Mouse (Mus musculus): ENCODE results near the gene Dcaf6.

Gene Dcaf6

GRCm38 (mm10) chr1:165460360-165460800 is at the start of gene Dcaf6, which contains the start of gene Mpc2:
Gene Dcaf6, minus strand, starts transcription at chr1:165460475.
Gene Mpc2, plus strand, starts transcription at chr1:165460637.
- in situ Hi-C loops (cut with MboI; ENCODE audit: unreplicated experiment in 2 of 2), result loop anchor here (5.0 to 25.0 kb wide), 7 partner anchors 182 to 1148 kb away; partner anchors contain the start of genes Blzf1 (in 2 of the 2), Nme7 (in 2 of the 2), Creg1 (in 1 of the 2) and Pou2f1 (in 1 of the 2)

DNA sequence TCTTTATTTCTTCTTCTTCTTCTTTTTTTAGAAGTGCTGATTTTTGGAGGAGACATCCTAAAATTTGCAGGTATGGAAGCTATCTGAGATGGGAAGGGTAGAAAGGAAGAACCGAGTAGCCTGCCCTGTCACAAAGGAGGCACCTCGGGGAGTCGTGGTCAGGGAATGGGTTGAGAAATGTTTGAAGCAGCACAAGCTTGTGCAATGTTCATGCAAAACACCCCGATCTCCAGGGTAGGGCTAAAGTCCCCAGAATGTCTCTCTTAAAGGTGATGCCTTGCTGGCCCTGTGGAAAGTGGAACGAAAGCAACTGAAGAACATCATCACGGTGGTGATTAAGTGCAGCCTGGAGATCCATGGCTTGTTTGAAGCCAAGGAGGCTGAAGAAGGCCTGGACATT is 46.0 kb upstream of the Dcaf6 start:
- in situ Hi-C loops (cut with MboI; ENCODE audit: unreplicated experiment in 2 of 2), result no loop called here

GRCm38 (mm10) chr1:165503307-165504024 is 43.2 kb upstream of the Dcaf6 start:
- in situ Hi-C loops (cut with MboI; ENCODE audit: unreplicated experiment in 2 of 2), result no loop called here

DNA sequence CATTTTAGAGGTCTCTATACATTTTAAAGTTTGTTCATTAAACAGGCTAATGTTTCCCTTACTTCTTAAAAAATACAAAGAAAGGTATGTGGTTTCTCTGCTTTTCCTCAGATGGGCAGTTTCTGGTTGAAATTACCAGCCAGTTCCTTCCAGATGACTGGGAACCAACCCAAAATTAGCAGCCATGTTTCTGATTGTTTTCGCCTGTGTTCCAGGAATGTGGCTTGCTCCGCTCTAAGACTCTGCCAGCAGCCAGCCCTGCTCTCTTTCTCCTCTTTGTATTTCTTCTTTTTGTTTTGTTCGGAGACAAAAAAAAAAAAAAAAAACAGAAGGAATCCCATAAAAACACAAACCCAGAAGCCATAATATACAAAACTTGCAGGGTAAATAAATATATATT is 38.6 kb upstream of the Dcaf6 start:
- in situ Hi-C loops (cut with MboI; ENCODE audit: unreplicated experiment in 2 of 2), result no loop called here

DNA sequence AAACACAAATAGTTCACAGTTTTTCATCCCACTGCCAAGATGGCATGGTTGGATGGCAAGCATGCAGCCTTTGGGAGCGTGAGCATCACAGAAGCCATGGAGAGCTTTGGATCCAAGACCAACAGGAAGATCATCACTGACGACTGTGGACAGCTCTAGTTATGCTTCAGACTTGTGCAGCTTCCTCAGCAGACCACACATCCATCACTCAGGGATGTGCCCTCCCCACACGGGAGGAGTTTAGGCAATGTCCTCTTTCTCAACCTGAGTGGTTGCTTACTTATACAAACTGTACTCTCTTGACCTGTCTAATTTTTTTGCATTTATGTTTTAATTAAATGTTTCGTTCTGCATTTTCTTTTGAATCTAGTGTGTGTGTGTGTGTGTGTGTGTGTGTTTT is 28.9 kb upstream of the Dcaf6 start:
- in situ Hi-C loops (cut with MboI; ENCODE audit: unreplicated experiment in 2 of 2), result no loop called here

- in situ Hi-C loops (cut with MboI; ENCODE audit: unreplicated experiment in 2 of 2), result no loop called here
Observed at GRCm38 (mm10) chr1:165486108-165486507, 25.8 kb upstream of the Dcaf6 start.

DNA sequence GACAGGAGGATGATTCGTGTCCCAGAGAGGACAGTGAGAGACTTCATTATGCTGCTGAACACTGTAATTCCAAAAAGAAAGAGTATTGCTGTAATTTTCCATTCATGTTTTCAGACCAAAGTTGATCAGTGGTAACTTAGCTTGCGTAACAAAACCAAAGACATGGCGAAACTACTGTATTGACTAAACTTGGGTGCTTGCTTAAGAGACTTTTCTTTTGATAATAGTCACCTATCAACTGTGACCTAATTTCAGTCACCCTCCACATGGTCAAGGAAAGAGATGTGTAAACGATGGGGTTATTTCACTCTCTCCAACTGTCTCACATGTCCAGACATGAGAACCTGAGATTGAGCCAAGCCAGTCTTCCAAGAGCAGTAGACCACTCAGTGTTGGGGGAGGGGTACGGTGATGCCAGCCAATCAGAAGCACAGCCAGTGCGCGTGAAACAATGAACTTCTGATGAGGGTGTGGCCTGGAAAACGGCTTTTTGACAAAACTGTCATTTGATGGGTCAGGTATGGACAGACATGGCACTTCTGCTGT is 24.5 kb upstream of the Dcaf6 start, which contains the start of gene Adcy10:
Adcy10 (plus strand) TSS at position 496 of the 546 bp plus-strand sequence.
- in situ Hi-C loops (cut with MboI; ENCODE audit: unreplicated experiment in 2 of 2), result no loop called here

GRCm38 (mm10) chr1:165471490-165471889 is 11.2 kb upstream of the Dcaf6 start:
- in situ Hi-C loops (cut with MboI; ENCODE audit: unreplicated experiment in 2 of 2), result loop anchor here (25.0 kb wide), 5 partner anchors 266 to 1159 kb away; partner anchors contain the start of genes Blzf1 (in 2 of the 2), Nme7 (in 2 of the 2), Creg1 (in 1 of the 2) and Pou2f1 (in 1 of the 2)

DNA sequence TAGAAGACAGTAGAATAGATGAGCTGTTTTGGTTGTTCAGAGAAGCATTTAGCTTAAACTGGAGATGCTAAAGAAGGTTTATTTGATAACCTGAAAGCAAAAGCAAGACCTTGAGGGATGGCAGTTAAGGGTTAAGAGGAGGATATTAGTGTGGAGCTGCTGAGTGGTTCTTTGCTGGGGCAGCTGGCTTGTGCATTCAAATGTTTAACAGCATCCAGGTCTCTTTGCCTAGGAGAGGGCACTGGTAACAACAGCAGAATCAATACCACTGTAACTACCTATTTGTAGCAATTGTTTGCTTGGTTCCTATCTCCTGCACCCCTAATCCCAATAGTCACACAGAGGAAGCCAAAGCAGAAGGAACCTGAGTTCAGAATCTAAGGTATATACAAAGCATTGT is 9.4 kb upstream of the Dcaf6 start:
- in situ Hi-C loops (cut with MboI; ENCODE audit: unreplicated experiment in 2 of 2), result loop anchor here (10.0 to 25.0 kb wide), 6 partner anchors 235 to 1157 kb away; partner anchors contain the start of genes Blzf1 (in 2 of the 2), Nme7 (in 2 of the 2), Creg1 (in 1 of the 2) and Pou2f1 (in 1 of the 2)

- in situ Hi-C loops (cut with MboI; ENCODE audit: unreplicated experiment in 2 of 2), result loop anchor here (10.0 to 25.0 kb wide), 6 partner anchors 234 to 1157 kb away; partner anchors contain the start of genes Blzf1 (in 2 of the 2), Nme7 (in 2 of the 2), Creg1 (in 1 of the 2) and Pou2f1 (in 1 of the 2)
Observed at GRCm38 (mm10) chr1:165468971-165469370, 8.7 kb upstream of the Dcaf6 start.

DNA sequence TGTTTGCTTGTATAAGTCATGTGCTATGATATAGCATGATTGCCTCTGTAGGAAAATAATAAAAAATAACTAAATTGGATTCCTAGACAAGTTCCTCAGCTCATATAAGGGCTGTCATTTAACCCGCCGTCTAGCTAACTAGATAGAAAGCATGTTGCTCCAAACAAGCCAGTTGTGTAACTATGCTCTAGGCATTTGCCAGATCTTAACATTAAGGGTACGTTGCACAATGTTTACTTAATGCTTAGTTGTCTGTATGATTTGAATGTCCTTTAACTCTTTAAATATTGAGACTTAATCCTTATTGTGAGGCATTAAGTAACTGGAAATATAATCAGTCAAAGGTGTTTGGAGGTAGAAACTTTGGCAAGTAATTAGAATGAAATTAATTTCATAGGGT is 4.3 kb upstream of the Dcaf6 start:
- in situ Hi-C loops (cut with MboI; ENCODE audit: unreplicated experiment in 2 of 2), result loop anchor here (5.0 to 25.0 kb wide), 7 partner anchors 178 to 1152 kb away; partner anchors contain the start of genes Blzf1 (in 2 of the 2), Nme7 (in 2 of the 2), Creg1 (in 1 of the 2) and Pou2f1 (in 1 of the 2)

- in situ Hi-C loops (cut with MboI; ENCODE audit: unreplicated experiment in 2 of 2), result loop anchor here (5.0 to 25.0 kb wide), 7 partner anchors 179 to 1151 kb away; partner anchors contain the start of genes Blzf1 (in 2 of the 2), Nme7 (in 2 of the 2), Creg1 (in 1 of the 2) and Pou2f1 (in 1 of the 2)
Observed at GRCm38 (mm10) chr1:165462861-165463260, 2.6 kb upstream of the Dcaf6 start.

DNA sequence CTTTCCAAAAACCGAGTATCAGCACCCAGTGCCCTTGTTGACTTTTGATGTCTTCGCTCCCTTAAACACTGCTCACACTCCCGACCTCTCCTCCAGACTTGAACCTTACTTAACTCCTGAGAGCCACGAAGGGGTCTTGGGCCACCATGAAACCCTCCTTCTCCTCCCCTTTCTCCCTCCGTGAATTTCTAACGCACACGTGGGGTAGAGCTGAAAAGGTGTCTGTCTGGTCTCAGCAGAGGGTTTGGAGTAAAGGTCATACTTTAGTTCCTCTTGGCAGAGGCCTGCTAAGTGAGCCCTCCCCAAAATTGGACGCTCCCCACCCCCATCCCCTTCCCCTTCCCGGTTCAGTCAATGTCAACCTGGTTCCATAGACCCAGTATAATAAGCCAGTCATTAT is 1.4 kb upstream of the Dcaf6 start:
- in situ Hi-C loops (cut with MboI; ENCODE audit: unreplicated experiment in 2 of 2), result loop anchor here (5.0 to 25.0 kb wide), 7 partner anchors 181 to 1149 kb away; partner anchors contain the start of genes Blzf1 (in 2 of the 2), Nme7 (in 2 of the 2), Creg1 (in 1 of the 2) and Pou2f1 (in 1 of the 2)

DNA sequence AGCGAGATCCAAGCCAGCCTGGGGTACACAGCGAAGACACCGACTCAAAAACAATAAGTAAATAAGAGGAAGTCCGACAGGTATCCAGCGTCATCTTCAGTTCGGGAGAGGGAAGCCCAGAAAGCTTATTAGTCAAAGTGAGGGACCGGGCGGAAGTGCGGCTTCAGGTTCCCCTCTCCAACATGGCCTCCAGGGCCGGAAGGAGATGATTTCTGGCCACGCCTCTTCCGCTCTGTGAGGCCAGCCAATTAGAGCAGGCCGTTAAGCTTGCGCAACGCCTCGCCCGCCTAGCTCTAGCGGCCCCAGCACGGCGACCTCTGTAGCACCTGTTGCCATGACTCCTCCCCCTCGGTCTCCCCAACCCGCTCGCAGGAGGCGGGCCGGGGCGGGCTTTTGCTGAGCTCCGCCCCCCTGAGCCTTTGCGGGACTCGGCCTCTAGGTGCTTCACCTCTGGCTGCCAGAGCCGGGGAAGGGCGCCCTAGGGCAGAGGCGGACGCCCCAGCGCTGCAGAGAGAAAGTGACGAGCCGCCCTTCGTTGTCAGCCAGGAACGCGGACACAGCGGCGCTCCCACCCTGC is 614 bp upstream of the Dcaf6 start:
- in situ Hi-C loops (cut with MboI; ENCODE audit: unreplicated experiment in 2 of 2), result loop anchor here (5.0 to 25.0 kb wide), 7 partner anchors 181 to 1149 kb away; partner anchors contain the start of genes Blzf1 (in 2 of the 2), Nme7 (in 2 of the 2), Creg1 (in 1 of the 2) and Pou2f1 (in 1 of the 2)

- in situ Hi-C loops (cut with MboI; ENCODE audit: unreplicated experiment in 2 of 2), result loop anchor here (5.0 to 25.0 kb wide), 7 partner anchors 183 to 1147 kb away; partner anchors contain the start of genes Blzf1 (in 2 of the 2), Nme7 (in 2 of the 2), Creg1 (in 1 of the 2) and Pou2f1 (in 1 of the 2)
Observed at GRCm38 (mm10) chr1:165459503-165460181, 633 bp downstream of the Dcaf6 start.

- in situ Hi-C loops (cut with MboI; ENCODE audit: unreplicated experiment in 2 of 2), result loop anchor here (25.0 kb wide), 5 partner anchors 278 to 1147 kb away; partner anchors contain the start of genes Blzf1 (in 2 of the 2), Nme7 (in 2 of the 2), Creg1 (in 1 of the 2) and Pou2f1 (in 1 of the 2)
Observed at GRCm38 (mm10) chr1:165459041-165459502, 1.2 kb downstream of the Dcaf6 start.

DNA sequence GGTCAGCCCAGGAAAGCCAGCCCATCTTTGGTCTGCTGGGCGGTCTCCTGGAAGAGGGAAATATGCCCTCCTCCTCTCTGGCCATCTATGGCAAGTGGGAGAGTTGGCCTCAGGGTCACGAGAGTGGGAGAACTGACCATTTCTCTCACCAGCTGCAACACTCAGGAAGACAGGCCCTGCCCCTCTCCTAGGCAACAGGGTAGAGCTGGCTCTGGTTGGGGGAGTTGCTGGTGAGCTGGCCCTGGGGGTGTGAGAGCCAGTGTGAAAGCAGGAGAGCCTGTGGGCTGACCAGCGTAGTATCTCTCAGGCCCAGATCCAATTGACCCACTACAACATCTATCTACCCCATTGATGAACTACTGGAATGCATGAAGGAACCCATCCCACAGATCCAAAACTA is 18.6 kb downstream of the Dcaf6 start:
- in situ Hi-C loops (cut with MboI; ENCODE audit: unreplicated experiment in 2 of 2), result no loop called here

- in situ Hi-C loops (cut with MboI; ENCODE audit: unreplicated experiment in 2 of 2), result no loop called here
Observed at GRCm38 (mm10) chr1:165441201-165441600, 19.1 kb downstream of the Dcaf6 start.

- in situ Hi-C loops (cut with MboI; ENCODE audit: unreplicated experiment in 2 of 2), result no loop called here
Observed at GRCm38 (mm10) chr1:165440788-165441187, 19.5 kb downstream of the Dcaf6 start.
